Mouse (Mus musculus) stomach, postnatal 0 days (tissue): Measurements from ENCODE around the gene Ctnna3.

Experiments
- CTCF ChIP-seq: IDR thresholded peaks from 2 replicates; pipeline ENCODE4 v1.5.1; 2016; ENCODE audit warnings: antibody characterized with exemption, low read depth, mild to moderate bottlenecking, moderate library complexity
- EP300 ChIP-seq: optimal IDR thresholded peaks from 2 replicates; pipeline ENCODE3; 2016; ENCODE audit warnings: antibody characterized with exemption

DNA sequence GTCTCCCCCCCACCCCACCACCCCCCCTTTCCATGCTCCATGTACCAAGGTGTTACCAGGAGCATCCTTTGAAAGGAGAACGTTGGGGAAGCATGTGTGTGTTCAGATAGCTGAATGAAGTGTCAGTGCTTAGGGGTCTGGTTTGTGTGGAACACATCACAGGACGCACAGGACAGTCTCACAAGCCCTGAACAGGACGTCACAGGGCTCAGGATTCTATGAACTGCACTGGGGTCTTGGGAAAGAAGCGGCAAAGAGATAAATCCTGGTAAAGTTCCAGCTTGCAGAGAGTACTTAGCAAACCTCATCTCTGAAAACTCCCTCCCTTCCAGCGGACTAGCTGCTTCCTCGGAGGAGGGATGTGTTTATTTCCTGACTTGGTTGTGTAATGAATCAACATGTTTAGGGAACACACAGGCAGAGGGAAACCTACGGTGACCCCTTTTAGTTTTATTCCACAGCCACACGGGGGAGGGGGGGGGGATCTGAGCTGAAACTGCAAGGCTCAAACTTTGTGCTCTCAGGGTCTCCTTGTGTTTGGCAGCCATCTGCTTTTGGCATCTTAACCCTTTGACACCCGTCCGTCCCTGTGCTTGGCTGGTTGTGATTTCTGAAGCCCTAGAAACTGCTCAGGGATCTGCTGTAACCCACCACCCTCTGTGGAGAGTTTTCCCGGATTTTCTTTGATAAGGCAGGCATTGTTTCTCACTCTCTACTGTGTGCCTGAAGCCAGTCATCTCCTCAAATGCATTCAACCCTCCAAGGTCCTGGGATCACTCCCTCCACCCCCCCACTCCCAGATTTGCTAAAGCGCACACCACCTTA, 656.9 kb downstream of the Ctnna3 start:
- TF ChIP-seq CTCF, result no peak
- no peak for TF ChIP-seq EP300
